Mouse (Mus musculus): Measurements from ENCODE around the gene Itpk1.
A peak's percentile ranks its signal among the peaks of the same experiment; 100 is the strongest.

Gene Itpk1

DNA sequence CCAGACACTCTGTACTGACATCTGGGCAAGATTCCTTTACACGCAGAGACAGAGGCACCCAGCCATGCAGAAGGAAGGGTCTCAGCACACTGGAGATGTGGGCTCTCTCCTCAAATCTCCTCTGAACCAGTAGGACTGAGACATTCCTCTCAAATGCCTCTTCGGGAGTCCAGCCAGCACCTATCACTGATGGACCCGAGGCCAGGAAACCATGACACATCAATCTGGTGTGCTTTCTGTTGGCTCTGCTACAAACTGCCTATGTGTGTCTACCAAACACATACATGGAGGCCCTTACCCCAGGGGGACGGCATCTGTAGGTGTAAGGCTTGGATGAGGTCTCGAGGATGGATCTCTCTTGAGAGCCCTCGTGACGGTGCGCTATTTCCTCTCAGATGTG is 117.6 kb downstream of the Itpk1 start:
- DNase-seq = no peak

DNA sequence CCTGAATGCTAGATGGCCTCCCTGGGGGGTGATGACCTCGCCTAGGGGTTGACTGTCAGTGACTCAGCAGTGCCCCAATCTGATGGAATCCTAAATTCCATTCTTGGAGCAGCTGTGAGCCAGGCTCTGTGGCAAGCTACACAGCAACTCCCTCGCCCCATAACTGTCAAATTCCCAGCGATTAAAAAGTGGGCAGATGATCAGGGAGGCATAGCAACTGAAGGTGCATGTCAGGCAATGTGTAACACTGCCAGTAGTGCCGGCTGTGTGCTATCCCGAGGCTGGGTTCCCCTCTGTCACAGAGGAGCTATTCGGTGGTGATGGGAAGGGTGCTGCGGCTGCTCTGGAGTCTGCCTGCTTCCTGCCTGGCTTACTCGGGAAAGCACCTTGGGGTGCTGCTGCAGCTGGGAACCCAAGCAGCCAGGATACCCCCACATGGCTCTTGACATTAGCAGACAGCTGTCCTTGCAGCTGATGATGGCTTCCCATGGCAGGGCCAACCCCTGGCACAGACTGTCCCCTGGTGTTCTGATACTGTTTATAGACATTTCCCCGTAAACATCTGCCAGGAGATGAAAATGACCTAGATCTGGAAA is 118.3 kb downstream of the Itpk1 start:
- DNase-seq = no peak

DNA sequence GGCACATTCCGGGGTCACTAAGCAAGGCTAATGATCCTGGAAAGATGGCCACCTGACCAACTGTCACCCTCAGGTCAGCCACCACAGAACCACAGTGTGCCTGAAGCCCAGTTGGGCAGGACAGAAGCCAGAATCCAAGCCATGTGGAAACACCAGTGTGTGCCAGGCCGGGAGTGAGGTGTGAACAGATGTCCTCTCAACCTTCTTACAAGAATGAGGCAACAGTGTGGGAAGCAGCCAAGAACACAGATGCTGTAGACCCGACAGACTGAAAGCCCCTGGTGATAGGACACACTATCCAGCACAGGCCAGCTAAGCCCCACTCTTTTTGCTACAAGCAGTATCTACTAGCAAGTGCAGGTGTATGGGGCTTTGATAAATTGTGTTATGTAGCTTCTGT is 119.3 kb downstream of the Itpk1 start:
- DNase-seq = peak; percentile 83

DNA sequence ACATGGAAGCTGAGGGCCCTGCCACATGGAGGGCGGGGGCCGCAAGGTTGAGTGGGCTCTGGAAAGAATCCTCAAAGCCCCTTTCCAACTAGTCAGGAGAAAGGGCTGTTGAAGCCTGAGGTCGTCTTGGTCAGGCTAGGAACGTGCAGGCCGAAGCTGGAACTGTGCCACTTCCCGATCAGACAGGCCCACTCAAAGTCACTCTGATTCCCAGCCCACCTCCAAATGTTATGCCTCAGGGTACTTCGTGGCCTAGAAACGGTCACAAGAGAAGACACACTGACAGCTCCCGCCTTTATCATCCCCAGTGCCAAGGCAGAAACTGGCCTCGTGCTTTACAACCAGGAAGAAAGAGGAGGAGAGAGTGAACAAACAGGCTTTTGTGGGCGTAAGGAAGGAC is 122.3 kb downstream of the Itpk1 start:
- no peak for DNase-seq

DNA sequence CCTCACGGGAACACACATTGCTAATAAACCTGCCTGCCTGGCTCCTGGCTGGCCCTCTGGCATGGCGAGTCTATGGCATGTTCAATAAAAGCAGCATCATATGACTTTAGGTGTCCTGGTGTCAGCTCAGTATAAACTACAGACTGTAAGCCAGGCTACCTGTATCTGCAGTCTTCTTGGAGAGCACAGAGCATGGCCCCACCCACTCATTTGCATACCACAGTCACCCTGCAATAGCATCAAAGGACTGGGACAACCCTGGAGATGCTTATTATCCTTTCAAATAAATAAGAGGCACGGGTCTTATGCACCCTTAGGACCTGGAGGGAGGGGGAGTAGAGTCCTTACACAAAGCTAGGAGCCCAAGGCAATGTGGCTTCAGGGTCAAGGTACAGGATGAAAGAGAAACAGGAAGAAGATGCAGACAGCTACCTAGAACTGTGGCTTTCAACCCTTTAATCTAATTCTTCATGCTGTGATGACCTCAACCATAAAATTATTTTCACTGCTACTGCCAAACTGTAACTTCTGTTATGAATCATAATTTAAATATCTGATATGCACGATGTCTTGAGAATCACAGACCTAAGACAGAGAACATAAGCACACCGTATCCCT is 123.0 kb downstream of the Itpk1 start:
- DNase-seq = no peak

DNA sequence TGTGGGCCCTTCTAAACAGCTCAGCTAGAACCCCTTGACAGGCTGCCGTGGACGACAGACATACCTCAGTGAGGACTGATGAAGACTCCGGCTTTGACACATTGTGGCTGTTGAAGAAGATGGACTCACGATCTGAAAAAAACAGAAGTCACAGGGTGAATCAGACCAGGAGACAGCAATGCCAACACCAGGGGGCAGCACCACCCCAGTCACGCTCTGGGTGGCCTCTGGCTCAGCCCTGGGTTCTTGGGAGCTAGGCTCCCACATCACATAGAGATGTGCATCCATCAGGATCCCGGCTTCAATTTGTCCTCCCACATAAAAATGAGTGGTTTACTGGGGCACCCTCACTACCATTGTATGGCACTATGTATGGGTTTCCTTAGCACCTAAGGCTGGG is 125.7 kb downstream of the Itpk1 start:
- DNase-seq = peak; percentile 88

DNA sequence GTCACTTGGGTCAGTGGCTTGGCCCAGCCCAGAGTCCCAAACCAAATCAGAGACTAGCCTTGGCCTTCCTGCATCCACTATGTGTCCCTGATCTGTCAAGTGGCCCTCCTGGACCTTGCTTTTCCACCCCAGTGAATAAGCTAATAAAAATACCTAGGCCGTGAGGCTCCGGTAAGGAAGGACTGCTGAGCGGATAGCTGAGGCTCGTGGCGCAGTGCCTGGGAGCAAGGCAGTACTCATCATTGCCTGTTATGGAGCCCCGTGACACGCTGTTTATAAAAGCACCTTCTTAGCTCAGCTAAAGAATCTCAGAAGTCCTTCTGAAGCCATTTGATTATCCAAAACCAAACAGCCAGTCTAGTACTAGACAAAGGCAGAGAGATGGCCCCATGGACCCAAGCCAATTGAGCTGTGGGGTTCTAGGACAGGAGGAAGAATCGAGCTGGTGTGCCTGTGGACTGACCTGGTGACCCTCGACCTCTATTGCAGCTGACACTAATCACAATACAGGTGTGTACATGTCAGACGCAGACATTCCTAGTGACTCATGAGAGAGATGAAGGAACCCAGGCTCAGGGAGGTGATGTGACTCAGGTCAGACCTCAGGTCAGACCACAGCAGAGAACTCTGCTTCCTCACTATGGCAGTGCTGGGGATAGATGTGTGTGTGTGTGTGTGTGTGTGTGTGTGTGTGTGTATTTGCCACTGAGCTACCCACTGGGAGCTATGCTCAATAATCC is 127.9 kb downstream of the Itpk1 start:
- DNase-seq = no peak

DNA sequence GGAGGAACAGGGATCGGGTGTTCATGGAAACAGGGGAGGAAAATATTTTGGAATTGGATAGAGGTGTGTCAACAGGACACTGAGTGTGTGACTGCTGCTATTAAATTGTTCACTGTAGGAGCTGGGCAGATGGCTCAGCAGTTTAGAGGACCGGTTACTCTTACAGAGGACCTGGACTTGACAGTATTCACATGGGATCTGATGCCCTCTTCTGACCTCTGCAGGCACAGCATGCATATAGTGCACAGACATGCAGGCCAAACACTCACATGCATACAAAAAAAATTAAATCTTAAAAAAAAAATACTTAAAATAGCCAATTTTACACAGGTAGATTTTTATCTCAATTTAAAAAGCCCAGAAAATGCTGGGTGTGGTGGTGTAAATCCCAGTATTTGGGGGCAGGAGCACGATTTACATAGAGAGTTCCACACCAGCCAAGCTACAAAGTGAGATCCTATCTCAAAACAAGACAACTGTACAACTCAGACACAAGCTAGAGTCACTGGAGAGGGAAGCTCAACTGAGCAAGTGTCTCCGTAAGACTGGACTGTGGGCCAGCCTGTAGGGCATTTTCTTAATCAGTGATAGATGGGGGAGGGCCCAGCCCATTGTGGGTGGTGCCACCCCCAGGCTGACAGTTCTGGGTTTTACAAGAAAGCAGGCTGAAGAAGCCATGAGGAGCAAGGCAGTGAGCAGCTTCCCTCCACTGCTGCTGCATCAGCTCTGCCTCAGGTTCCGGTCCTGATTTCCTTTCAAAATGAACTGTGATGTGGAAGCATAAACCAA is 129.0 kb downstream of the Itpk1 start:
- no peak for DNase-seq

DNA sequence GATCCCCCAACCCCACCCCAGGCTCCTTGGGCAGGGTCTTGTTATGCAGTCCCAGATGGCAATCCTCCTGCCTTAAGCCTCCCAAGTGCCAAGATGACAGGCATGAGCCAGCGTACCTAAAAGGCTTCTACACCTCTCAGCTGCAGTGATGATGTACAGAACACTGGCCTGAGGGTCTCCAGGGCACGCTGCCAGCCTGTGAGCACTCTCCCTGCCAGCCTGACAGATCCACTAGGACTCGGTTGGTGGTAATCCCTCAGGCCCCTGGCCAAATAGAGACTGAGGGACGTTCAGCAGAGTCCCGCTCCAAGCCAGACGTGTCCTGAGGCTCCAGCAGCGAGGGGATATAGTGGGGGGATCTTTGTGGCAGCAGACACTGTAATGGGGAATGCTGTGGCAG is 131.7 kb downstream of the Itpk1 start:
- no peak for DNase-seq

DNA sequence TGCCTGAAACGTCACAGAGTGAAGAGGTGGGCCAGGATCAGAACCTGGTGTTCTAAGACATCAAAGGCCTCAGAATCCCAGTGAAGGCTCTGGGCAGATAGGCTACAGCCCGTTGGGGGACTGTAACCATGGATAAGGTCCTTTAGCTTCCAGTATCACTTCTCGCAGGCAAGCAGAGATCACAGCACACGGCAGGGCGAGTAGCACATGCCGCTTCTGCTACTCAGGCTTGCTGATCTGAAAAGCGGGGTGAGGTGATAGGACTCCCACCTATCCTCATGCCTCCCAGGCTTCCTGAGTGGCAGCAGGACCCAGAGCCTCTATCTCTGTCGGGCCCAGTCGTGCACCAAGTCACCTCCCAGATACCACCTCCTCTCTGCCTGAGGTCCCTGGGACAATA is 133.1 kb downstream of the Itpk1 start:
- DNase-seq = no peak

DNA sequence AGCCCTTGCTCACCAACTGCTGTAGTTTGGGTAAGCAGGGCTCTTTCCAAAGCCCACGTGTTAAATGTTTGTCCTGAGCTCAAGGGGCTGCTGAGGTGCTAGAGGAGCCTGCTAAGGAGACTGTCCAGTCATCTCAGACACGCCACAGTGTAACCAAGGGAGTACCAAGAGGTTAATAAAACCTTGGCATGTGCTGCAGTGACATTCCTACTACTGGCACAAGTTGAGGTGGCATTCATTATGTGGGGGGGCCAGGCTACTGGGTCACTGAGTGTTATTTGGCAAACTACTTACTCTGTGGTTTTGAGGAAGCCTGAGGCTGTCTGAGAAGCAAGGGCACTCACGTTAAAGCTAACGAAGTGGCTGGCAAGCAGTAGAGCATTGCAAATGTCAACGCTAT is 134.0 kb downstream of the Itpk1 start:
- DNase-seq = no peak

DNA sequence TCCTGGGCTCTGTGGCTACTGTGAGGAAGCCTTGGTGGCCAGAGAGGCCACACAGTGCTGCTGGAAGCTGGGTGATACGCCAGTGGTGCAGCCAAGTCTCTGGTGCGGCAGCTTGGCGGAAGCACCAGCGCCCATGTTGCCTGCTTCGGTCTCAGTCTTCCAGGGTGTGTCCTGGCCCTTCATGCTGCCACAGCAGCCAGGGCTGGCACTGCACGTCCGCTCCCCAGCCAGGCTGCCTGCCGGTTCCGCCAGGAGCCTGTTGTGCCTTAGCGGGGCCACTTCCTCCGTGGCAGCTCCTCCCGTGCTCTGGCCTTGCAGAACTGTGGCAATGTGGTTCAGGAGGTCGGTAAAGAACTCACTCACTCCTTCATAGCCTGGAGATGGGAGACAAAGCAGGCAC is 134.6 kb downstream of the Itpk1 start:
- DNase-seq = no peak

DNA sequence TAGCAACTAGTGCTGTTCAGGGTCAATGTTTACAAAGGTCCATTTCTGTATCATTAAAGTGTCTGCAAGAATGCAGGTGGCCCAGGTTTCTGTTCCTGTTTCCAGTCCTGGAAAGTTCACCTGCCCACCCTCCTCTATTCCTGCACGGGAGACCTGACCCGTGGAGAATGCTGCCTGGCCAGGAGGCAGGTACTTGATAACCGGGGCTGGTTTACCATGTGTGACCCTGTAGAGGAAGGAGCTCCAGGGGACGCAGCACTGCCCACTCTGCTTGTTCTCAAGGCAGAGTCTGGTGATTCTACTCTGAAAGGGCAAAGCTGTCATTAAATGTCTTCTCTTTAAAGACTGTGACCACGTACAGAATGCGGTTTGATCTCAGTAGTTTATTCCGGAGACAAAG is 136.5 kb downstream of the Itpk1 start:
- DNase-seq = no peak

DNA sequence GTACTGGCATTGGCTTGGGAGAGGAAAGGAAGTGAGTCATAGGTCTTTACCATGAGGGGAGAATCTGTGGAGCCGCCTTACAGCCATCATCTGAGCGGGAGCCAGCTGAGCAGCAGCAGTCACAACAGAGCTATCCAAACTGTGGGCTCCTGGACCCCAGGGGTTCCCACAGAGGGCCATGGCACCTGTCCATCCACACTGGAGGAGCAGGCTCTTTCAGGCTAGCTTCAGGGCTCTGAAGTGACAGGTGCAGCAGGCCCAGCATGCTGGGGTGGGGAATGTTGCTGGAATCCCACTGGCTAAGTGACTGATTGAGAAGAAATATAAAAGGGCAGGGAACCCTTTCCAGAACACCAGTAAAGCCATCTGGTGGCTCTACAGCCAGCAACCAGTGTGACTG is 137.8 kb downstream of the Itpk1 start:
- DNase-seq = peak; percentile 26

DNA sequence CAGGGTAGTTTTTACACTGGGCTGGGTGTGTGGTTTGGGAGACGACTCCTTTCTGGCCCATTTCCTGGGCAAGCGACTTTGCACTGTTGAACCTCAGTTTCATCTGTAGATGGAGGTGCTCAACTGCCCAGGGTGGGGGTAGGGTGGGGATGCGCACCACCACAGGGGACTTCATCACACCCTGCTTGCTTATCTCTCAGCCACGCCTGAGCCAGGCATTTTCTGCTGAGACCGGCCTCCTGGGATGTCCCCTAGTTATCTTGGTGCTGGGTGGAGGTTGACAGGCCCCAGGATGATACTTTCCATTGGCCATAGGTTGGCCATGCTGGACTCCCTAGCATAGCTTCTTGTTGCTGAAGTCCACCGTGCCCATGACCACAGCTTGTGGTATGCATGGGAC is 139.6 kb downstream of the Itpk1 start:
- peak; percentile 5 for DNase-seq

DNA sequence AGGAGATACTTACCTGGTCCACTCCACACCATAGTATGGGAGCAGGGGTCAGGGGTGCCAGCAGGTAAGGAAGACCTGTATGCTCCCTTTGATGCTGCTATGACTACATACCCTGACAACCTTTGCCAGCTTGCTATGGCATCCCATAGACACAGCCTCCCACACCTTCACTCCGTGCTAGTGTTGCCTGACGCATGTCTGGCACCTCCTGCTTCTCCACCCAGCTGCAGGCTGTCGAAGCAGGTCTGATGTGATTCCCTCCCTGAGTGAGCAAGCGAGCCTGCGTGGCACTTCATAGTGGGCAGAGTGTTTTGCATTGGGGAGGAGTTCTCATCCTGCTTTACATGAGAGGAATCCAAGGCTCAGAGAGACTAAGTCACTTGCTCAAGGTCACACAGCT is 147.4 kb downstream of the Itpk1 start:
- DNase-seq = peak; percentile 9

DNA sequence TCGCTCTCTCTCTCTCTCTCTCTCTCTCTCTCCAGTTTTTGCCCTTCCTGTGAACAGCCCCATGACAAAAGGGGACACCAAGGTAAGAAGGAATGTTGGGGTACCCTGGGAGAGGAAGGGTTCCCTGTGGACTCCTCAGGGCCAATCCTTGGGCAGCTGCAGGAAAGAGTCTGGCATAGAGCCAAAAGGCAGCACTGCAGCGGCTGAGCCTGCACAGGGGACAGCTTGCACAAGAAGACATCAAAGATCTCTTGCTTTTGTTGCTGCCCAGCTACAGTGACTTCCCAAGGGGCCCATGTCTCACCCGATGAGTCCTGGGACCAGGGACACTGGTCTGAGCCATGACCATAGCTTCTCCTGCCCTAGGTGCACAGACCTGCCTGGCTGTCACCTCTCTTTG is 148.9 kb downstream of the Itpk1 start:
- DNase-seq = peak; percentile 62

DNA sequence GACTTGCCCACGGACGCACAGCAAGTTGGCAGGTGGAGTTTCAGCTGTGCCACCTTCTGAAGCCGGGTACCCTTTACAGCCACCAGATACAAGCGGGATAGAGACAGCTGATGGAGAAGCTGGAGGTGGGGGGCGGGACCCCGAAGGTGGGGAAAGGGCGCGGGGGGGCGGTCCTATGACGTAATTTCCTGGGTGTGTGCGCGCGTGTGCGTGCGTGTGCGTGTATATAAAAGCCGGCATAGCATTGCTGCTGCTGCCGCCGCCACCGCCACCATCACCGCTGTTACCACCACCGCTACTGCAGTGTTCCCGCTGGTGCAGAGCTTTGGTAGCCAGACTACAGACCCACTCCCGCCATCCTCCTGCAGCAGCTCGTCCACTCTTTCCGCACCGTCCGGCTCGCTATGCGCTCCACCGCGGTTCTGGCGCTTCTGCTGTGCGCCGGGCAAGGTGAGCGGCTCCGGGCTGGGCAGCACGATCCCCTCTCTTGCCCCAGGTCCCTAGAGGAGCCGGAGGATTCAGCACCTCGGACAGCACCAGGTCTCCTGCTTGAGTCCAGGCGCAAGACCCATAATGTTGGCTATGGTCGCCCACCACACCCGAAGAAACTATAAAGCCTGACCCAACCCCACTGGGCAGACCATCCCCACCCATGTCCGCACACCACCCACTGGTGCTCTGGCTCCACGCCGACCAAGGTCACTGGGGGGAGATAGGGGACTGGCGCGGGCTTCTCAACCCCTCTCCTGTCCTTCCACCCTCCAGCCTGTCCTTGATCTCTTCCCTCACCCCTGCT is 149.8 kb downstream of the Itpk1 start, which contains the start of gene Chga:
Gene Chga (plus strand): TSS at position 249 of the 796 bp plus-strand sequence.
- DNase-seq = peak; percentile 87

DNA sequence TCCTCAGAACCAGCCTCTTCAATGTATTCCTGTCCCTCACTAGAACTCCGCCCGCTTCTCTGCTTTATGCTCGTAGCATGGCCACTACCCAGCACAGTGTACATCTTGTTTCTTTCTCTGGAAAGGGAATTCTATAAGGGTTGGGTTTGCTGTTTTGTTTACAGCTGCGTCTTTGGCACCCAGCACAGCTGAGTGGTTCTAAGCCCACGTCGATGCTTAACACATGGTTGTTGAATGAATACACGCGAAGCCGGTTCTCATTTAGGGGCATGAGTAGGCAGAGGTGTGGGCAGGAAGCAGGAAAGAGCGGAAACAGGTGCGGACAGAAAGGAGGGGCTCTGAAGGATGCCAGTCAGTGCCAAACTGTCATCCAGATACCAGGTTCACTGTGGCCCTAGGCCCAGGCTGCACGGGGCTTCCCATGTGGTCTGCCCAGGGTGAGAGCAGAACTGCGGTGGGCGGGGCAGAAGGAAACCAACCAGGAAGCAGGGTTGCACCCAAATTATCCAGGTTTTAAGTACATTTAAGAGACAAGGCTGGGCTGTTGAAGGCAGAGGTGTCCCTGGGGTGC is 150.9 kb downstream of the Itpk1 start:
- peak; percentile 46 for DNase-seq

DNA sequence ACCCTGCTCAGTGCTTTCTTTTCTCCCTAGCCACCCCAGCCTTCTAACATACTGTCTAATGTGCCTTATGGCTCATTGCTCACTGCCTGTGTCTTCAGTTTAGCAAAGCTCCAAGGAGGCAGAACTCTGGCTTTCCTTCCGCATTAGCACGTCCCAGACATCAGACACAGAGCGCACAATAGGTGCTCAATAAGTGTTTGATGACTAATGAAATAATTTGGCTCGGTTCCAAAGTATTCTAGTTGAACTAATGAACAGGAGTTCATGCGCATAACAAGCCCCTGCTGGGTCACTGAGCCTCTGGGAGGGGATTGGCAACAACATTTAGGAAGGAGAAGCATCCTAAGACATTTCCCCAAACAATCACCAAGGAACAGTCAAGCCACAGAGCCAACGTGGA is 152.7 kb downstream of the Itpk1 start:
- DNase-seq = no peak

DNA sequence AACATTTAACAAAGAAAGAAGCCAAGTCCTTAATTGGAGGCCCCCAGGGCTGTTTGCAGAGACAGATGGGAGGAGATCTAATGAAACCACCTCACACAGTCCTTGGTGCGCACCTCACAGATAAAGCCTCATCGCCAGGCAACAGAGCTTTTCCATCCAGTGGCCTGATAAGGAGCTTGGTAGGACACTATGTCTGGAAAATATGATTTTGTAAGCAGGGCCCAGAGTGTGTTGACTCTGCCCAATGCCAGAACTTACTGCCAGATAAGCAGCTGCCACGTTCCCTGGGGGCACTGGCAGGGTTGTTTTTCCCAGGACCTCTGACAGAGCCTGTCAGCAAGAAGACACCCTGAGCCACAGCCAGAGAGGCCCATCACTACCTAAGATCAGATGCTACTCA is 153.5 kb downstream of the Itpk1 start:
- no peak for DNase-seq

DNA sequence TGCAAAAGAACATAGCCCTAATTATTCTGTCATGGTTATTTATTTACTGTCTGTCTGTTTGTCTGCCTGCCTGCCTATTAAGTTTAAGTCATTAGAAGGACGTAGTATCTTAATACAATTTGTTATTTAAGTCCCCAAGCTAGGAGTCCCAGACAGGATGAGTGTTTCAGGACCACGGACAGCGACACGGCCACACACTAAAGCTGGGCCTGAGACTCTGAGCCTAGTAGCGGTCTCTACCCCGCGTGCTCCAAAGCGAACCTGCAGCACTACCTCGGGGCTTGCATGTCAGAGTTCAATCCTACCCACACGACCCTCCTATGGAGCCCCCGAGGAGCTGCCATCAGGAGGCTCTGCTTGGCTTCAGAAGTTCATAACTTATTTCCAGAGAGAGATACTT is 154.2 kb downstream of the Itpk1 start:
- no peak for DNase-seq

Data from cerebellum, adult 9-10 months (tissue).